Mouse (Mus musculus): ENCODE results near the gene Scrg1. TPM values are rescaled to one million over a fixed set of nuclear protein-coding genes. Genes with fewer than 3 reads are reported as not detected.

Gene Scrg1
- polyA plus RNA-seq, 1 experiment from 2014 or later, result 17.8 TPM

GRCm38 (mm10) chr8:57462839-57463238 is 7.1 kb downstream of the Scrg1 start:
- Histone ChIP-seq H3K9me3 (no peaks in the 10 kb centered on the region), H3K36me3 (no peaks in the 10 kb centered on the region), H3K4me1 (peaks cover 3% of the 10 kb centered on the region; the same call in 1 of the 2 replicates), H3K27me3 (no peaks in the 10 kb centered on the region), H3K9ac (no peak overlapping the region), H3K27ac (no peak overlapping the region), H3K4me3 (no peak overlapping the region), H3K4me2 (replicated peaks) (no peak overlapping the region)
- ATAC-seq (ENCODE audit: low FRiP score, low read depth), result no peak
- 56% methylated on average over 1 of the region's 1 CpGs for WGBS

GRCm38 (mm10) chr8:57463757-57464156 is 8.0 kb downstream of the Scrg1 start:
- WGBS, result 90% methylated on average over 3 of the region's 3 CpGs
- Histone ChIP-seq H3K9ac (no peak overlapping the region), H3K4me3 (no peak overlapping the region), H3K27me3 (no peaks in the 10 kb centered on the region), H3K4me1 (peaks cover 2% of the 10 kb centered on the region; the same call in 1 of the 2 replicates), H3K27ac (no peak overlapping the region), H3K4me2 (replicated peaks) (no peak overlapping the region), H3K9me3 (no peaks in the 10 kb centered on the region), H3K36me3 (no peaks in the 10 kb centered on the region)
- ATAC-seq (ENCODE audit: low FRiP score, low read depth), result no peak

GRCm38 (mm10) chr8:57468624-57469023 is 12.9 kb downstream of the Scrg1 start:
- Histone ChIP-seq H3K9me3 (no peaks in the 10 kb centered on the region; the same call in 1 of the 2 replicates), H3K9ac (no peak overlapping the region), H3K4me3 (no peak overlapping the region), H3K27ac (no peak overlapping the region), H3K4me1 (peaks cover 4% of the 10 kb centered on the region; the same call in 1 of the 2 replicates), H3K36me3 (no peaks in the 10 kb centered on the region), H3K27me3 (no peaks in the 10 kb centered on the region), H3K4me2 (replicated peaks) (no peak overlapping the region)
- WGBS, result 28% methylated on average over 5 of the region's 5 CpGs
- ATAC-seq (ENCODE audit: low FRiP score, low read depth), result peak; percentile 89

GRCm38 (mm10) chr8:57470863-57471262 is 15.1 kb downstream of the Scrg1 start:
- H3K4me2 ChIP-seq (replicated peaks), result no peak overlapping the region
- no peak overlapping the region for H3K4me3 ChIP-seq
- no peaks in the 10 kb centered on the region; the same call in 1 of the 2 replicates for H3K9me3 ChIP-seq
- no peaks in the 10 kb centered on the region for H3K27me3 ChIP-seq
- WGBS, result 87% methylated on average over 5 of the region's 5 CpGs
- H3K4me1 ChIP-seq, result peaks cover 4% of the 10 kb centered on the region; the same call in 1 of the 2 replicates
- no peak overlapping the region for H3K9ac ChIP-seq
- no peaks in the 10 kb centered on the region for H3K36me3 ChIP-seq
- no peak for ATAC-seq (ENCODE audit: low FRiP score, low read depth)
- no peak overlapping the region for H3K27ac ChIP-seq

- H3K4me1 ChIP-seq, result peaks cover 2% of the 10 kb centered on the region; the same call in 1 of the 2 replicates
- no peak overlapping the region for H3K4me3 ChIP-seq
- H3K27me3 ChIP-seq, result no peaks in the 10 kb centered on the region
- no peak overlapping the region for H3K4me2 ChIP-seq (replicated peaks)
- H3K9me3 ChIP-seq, result no peaks in the 10 kb centered on the region; the same call in 1 of the 2 replicates
- 77% methylated on average over 6 of the region's 6 CpGs for WGBS
- no peak overlapping the region for H3K9ac ChIP-seq
- H3K27ac ChIP-seq, result no peak overlapping the region
- H3K36me3 ChIP-seq, result no peaks in the 10 kb centered on the region
- no peak for ATAC-seq (ENCODE audit: low FRiP score, low read depth)
Measured at GRCm38 (mm10) chr8:57473751-57474150, 18.0 kb downstream of the Scrg1 start.

- Histone ChIP-seq H3K9me3 (no peaks in the 10 kb centered on the region), H3K4me2 (replicated peaks) (no peak overlapping the region), H3K9ac (no peak overlapping the region), H3K4me1 (no peaks in the 10 kb centered on the region), H3K27ac (no peak overlapping the region), H3K36me3 (peaks cover 19% of the 10 kb centered on the region), H3K4me3 (no peak overlapping the region), H3K27me3 (no peaks in the 10 kb centered on the region)
- ATAC-seq (ENCODE audit: low FRiP score, low read depth), result no peak
- 63% methylated on average over 3 of the region's 3 CpGs for WGBS
Measured at GRCm38 (mm10) chr8:57478406-57478805, 22.7 kb downstream of the Scrg1 start.

- ATAC-seq (ENCODE audit: low FRiP score, low read depth), result no peak
- Histone ChIP-seq H3K27me3 (no peaks in the 10 kb centered on the region), H3K36me3 (peaks cover 23% of the 10 kb centered on the region), H3K9ac (no peak overlapping the region), H3K9me3 (no peaks in the 10 kb centered on the region), H3K4me2 (replicated peaks) (no peak overlapping the region), H3K4me3 (no peak overlapping the region), H3K4me1 (no peaks in the 10 kb centered on the region), H3K27ac (no peak overlapping the region)
- WGBS, result 92% methylated on average over 8 of the region's 8 CpGs
Measured at GRCm38 (mm10) chr8:57479700-57480099, 24.0 kb downstream of the Scrg1 start.

- Histone ChIP-seq H3K4me2 (replicated peaks) (no peak overlapping the region), H3K4me1 (peaks cover 6% of the 10 kb centered on the region), H3K27ac (no peak overlapping the region), H3K27me3 (no peaks in the 10 kb centered on the region), H3K9ac (no peak overlapping the region), H3K36me3 (peaks cover 23% of the 10 kb centered on the region), H3K4me3 (no peak overlapping the region), H3K9me3 (no peaks in the 10 kb centered on the region)
- WGBS, result 80% methylated on average over 4 of the region's 4 CpGs
- no peak for ATAC-seq (ENCODE audit: low FRiP score, low read depth)
Measured at GRCm38 (mm10) chr8:57480606-57481005, 24.9 kb downstream of the Scrg1 start.

GRCm38 (mm10) chr8:57486491-57487440 is 31.0 kb downstream of the Scrg1 start:
- no peaks in the 10 kb centered on the region for H3K9me3 ChIP-seq
- peak overlapping the region; percentile 94 for H3K9ac ChIP-seq
- no peaks in the 10 kb centered on the region for H3K27me3 ChIP-seq
- peak overlapping the region; percentile 97 for H3K27ac ChIP-seq
- WGBS, result under 1% methylated on average over 54 of the region's 54 CpGs
- H3K36me3 ChIP-seq, result peaks cover 14% of the 10 kb centered on the region
- ATAC-seq (ENCODE audit: low FRiP score, low read depth), result peak; percentile 58
- H3K4me3 ChIP-seq, result peak overlapping the region; percentile 87
- peak overlapping the region; percentile 82 for H3K4me2 ChIP-seq (replicated peaks)
- H3K4me1 ChIP-seq, result peaks cover 13% of the 10 kb centered on the region

GRCm38 (mm10) chr8:57487441-57488155 is 31.9 kb downstream of the Scrg1 start, which contains the start of gene Sap30:
Gene Sap30, minus strand, starts transcription at chr8:57487860.
- under 1% methylated on average over 63 of the region's 66 CpGs for whole genome bisulfite sequencing
- peaks cover 7% of the 10 kb centered on the region for H3K36me3 ChIP-seq
- peak within 1 kb of the TSS; percentile 82 for H3K4me2 ChIP-seq (replicated peaks)
- peak; percentile 97 for ATAC-seq (ENCODE audit: low FRiP score, low read depth)
- no peaks in the 10 kb centered on the region for H3K27me3 ChIP-seq
- peak within 1 kb of the TSS; percentile 97 for H3K27ac ChIP-seq
- H3K4me3 ChIP-seq, result peak within 1 kb of the TSS; percentile 87
- H3K4me1 ChIP-seq, result peaks cover 13% of the 10 kb centered on the region
- H3K9ac ChIP-seq, result peak within 1 kb of the TSS; percentile 94
- H3K9me3 ChIP-seq, result no peaks in the 10 kb centered on the region

- whole genome bisulfite sequencing, result under 1% methylated on average over 25 of the region's 25 CpGs
- H3K4me1 ChIP-seq, result peaks cover 13% of the 10 kb centered on the region
Measured at GRCm38 (mm10) chr8:57488312-57488765, 32.6 kb downstream of the Scrg1 start.

GRCm38 (mm10) chr8:57489366-57489765 is 33.6 kb downstream of the Scrg1 start:
- Histone ChIP-seq H3K4me3 (no peak overlapping the region), H3K9me3 (no peaks in the 10 kb centered on the region), H3K9ac (no peak overlapping the region), H3K36me3 (no peaks in the 10 kb centered on the region), H3K27me3 (no peaks in the 10 kb centered on the region), H3K4me2 (replicated peaks) (no peak overlapping the region), H3K4me1 (peaks cover 13% of the 10 kb centered on the region), H3K27ac (no peak overlapping the region)
- 100% methylated on average over 1 of the region's 1 CpGs for WGBS
- no peak for ATAC-seq (ENCODE audit: low FRiP score, low read depth)

More at GRCm38 (mm10) chr8:57488312-57488765, 32.6 kb downstream of the Scrg1 start:
- peak overlapping the region; percentile 68 for H3K9ac ChIP-seq
- H3K4me2 ChIP-seq (replicated peaks), result peak overlapping the region; percentile 82
- peak overlapping the region; percentile 87 for H3K4me3 ChIP-seq
- H3K36me3 ChIP-seq, result peaks cover 4% of the 10 kb centered on the region
- peak overlapping the region; percentile 97 for H3K27ac ChIP-seq
- H3K27me3 ChIP-seq, result no peaks in the 10 kb centered on the region
- H3K9me3 ChIP-seq, result no peaks in the 10 kb centered on the region
- ATAC-seq (ENCODE audit: low FRiP score, low read depth), result peak; percentile 12
